Mouse (Mus musculus) limb, embryonic 11.5 days (tissue): ENCODE data around the gene 1110002E22Rik. TPM values are rescaled to one million over a fixed set of nuclear protein-coding genes. Genes with fewer than 3 reads are reported as not detected.

Experiments used
- ATAC-seq: fragments of 200-750 bp; cut with Nextera tagmentation; 2 replicates; pipeline ENCODE4 v1.8.0; 2017; ENCODE audit warnings: low read depth; ENCODE audit not compliant: insufficient number of reproducible peaks, low FRiP score, low TSS enrichment
- DNase-seq: peaks from one replicate; pipeline ENCODE4 v3.0.0-alpha.2; 2015; ENCODE audit warnings: low spot score
- H3K27ac ChIP-seq: fragments of 300-500 bp; sonication (generic); replicated peaks from 2 replicates; pipeline ENCODE4 v1.5.1; 2014; ENCODE audit warnings: low read depth, mild to moderate bottlenecking, low read length
- H3K27me3 ChIP-seq: fragments of 300-500 bp; sonication (generic); 2 replicates; pipeline ENCODE4 v1.6.1; 2014; ENCODE audit warnings: mild to moderate bottlenecking, low read length, mixed read lengths; ENCODE audit not compliant: control insufficient read depth, insufficient read depth
- H3K36me3 ChIP-seq: fragments of 300-500 bp; sonication (generic); 2 replicates; pipeline ENCODE4 v1.6.1; 2014; ENCODE audit warnings: mild to moderate bottlenecking, low read length, moderate library complexity, mixed read lengths; ENCODE audit not compliant: control insufficient read depth, insufficient read depth
- H3K4me1 ChIP-seq: fragments of 300-500 bp; sonication (generic); 2 replicates; pipeline ENCODE4 v1.6.1; 2014; ENCODE audit warnings: low read length, mixed read lengths; ENCODE audit not compliant: control insufficient read depth, insufficient read depth
- H3K4me2 ChIP-seq: fragments of 300-500 bp; sonication (generic); 2 replicates; pipeline ENCODE4 v1.6.1; 2014; ENCODE audit warnings: low read depth, mild to moderate bottlenecking, moderate library complexity; ENCODE audit not compliant: severe bottlenecking
- H3K4me3 ChIP-seq: fragments of 300-500 bp; sonication (generic); 2 replicates; pipeline ENCODE4 v1.5.1; 2014; ENCODE audit warnings: low read depth, low read length
- H3K9ac ChIP-seq: fragments of 300-500 bp; sonication (generic); 2 replicates; pipeline ENCODE4 v1.6.1; 2014; ENCODE audit warnings: mild to moderate bottlenecking, low read length
- H3K9me3 ChIP-seq: fragments of 300-500 bp; sonication (generic); 2 replicates; pipeline ENCODE4 v1.6.1; 2016; ENCODE audit warnings: low read length; ENCODE audit not compliant: control insufficient read depth
- WGBS: fragments of 180-500 bp; shearing (Covaris S2); extraction: QIAGEN DNeasy Blood & Tissue Kit; methylation state at CpG from one replicate; pipeline ENCODE4 v1.1.7; 2014; 5-methylcytosine and 5-hydroxymethylcytosine counted together
- polyA plus RNA-seq: library from polyadenylated mRNA; unstranded; fragments of >200 nt; fragmentation: Nextera tagmentation; extraction: Ambion mirVana; gene quantifications from 2 replicates; pipeline ENCODE4 v1.2.1, GENCODE M21; 2014

Gene 1110002E22Rik
- polyA plus RNA-seq, 1 experiment from 2014 or later: 0.16 TPM

DNA sequence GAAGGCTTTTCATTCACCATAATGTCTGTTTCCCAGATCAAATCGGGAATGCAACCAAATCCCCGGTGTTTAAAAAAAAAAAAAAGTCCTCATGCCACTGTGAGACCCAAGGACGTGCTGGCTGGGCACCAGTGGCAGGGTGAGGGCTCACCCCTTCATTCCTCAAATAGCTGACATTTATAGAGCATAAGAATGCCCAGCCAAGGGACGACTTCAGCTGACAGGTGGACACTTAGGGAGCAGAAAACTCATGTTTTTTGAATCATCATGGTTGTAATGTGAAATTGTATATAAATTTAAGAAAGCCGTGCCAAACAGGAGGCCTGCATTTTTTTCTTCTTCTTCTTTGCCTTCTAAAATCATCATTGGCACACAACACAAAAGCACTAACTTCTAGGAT, 40.2 kb downstream of the 1110002E22Rik start:
- no peak for DNase-seq
- no peak overlapping the region for H3K4me3 ChIP-seq
- no peaks in the 10 kb centered on the region for H3K36me3 ChIP-seq
- H3K27ac ChIP-seq: no peak overlapping the region
- H3K9me3 ChIP-seq: no peaks in the 10 kb centered on the region
- WGBS: 80% methylated on average over 5 of the region's 5 CpGs
- no peaks in the 10 kb centered on the region for H3K27me3 ChIP-seq
- no peak overlapping the region for H3K4me2 ChIP-seq
- ATAC-seq: no peak
- no peaks in the 10 kb centered on the region for H3K4me1 ChIP-seq
- no peak overlapping the region for H3K9ac ChIP-seq

DNA sequence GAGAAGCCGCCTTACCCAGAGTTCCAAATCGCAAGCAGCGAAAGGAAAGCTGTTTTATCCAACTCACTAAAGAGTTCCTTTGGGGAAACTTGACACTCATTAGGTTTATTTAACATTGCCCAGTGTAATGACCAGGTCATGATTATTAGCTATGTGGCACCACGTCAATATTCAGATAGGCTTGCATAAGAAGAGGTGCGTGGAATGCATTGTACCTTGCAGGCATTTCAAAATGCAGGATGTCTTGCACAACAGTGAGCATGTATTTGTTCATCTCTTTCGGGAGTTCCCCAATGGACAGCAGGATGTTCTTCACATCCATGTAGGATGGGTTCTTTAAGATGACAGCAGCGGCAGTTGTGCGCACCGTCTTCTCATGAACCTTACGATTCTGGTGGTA, 42.0 kb downstream of the 1110002E22Rik start:
- 95% methylated on average over 10 of the region's 10 CpGs for WGBS
- no peak overlapping the region for H3K4me3 ChIP-seq
- no peaks in the 10 kb centered on the region for H3K4me1 ChIP-seq
- no peak overlapping the region for H3K27ac ChIP-seq
- H3K9ac ChIP-seq: no peak overlapping the region
- H3K4me2 ChIP-seq: no peak overlapping the region
- H3K27me3 ChIP-seq: no peaks in the 10 kb centered on the region
- no peaks in the 10 kb centered on the region for H3K36me3 ChIP-seq
- ATAC-seq: no peak
- H3K9me3 ChIP-seq: no peaks in the 10 kb centered on the region
- no peak for DNase-seq

DNA sequence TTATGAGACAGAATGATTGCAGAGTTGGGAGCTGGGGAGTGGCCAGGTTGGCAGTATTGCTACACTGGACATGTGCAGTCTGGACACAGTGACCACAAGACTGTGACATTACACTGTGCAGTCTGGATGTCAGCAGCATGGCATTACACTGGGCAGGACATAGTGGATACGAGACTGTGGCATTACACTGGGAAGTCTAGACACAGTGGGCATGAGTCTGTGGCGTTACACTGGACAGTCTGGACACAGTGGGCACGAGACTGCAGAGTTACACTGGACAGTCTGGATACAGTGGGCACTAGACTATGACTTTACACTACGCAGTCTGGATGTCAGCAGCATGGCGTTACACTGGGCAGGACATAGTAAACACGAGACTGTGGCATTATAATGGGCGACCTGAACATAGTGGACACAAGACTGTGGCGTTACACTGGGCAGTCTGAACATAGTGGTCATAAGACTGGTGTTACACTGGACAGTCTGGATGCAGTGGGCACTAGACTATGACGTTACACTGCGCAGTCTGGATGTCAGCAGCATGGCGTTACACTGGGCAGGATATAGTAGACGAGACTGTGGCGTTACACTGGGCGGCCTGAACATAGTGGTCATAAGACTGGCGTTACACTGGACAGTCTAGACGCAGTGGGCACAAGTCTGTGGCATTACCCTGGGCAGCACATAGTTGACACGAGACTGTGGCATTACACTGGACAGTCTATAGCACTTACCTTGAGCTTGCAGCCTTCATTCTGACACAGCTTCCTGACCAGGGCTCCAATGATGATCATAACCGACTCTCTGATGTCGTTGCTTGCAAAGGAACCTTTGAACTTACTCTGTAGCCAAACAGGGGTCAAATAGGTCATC, 46.3 kb downstream of the 1110002E22Rik start:
- Histone ChIP-seq H3K27ac (no peak overlapping the region), H3K9me3 (no peaks in the 10 kb centered on the region), H3K36me3 (no peaks in the 10 kb centered on the region), H3K4me1 (no peaks in the 10 kb centered on the region), H3K4me2 (no peak overlapping the region), H3K9ac (no peak overlapping the region), H3K4me3 (no peak overlapping the region), H3K27me3 (no peaks in the 10 kb centered on the region)
- peak; percentile 60; the same call in 1 of the 2 replicates for ATAC-seq
- no peak for DNase-seq
- 91% methylated on average over 19 of the region's 19 CpGs for WGBS

DNA sequence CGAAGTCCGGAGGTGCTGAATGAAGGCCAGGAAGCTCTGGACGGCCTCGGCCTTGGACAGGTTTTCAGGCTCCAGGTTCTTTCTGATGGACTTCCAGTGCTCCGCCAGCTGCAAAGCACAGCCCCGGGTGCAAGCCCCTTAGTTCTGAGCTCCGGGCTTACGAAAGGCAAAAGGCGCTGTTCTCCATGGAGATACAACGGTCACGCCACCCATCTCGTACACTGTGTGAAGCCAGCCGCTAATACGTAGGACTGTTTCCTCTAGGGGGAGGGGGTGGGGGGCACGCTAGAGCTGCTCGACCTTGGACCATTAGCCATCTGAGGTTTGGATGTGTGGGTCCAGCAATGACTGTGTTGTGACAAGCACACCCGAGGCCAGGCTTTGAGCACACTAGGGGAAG, 49.3 kb downstream of the 1110002E22Rik start:
- no peak overlapping the region for H3K4me2 ChIP-seq
- DNase-seq: no peak
- H3K4me3 ChIP-seq: no peak overlapping the region
- no peaks in the 10 kb centered on the region for H3K36me3 ChIP-seq
- H3K9me3 ChIP-seq: no peaks in the 10 kb centered on the region
- WGBS: 88% methylated on average over 17 of the region's 17 CpGs
- ATAC-seq: no peak
- no peak overlapping the region for H3K27ac ChIP-seq
- H3K27me3 ChIP-seq: no peaks in the 10 kb centered on the region
- no peaks in the 10 kb centered on the region for H3K4me1 ChIP-seq
- H3K9ac ChIP-seq: no peak overlapping the region

DNA sequence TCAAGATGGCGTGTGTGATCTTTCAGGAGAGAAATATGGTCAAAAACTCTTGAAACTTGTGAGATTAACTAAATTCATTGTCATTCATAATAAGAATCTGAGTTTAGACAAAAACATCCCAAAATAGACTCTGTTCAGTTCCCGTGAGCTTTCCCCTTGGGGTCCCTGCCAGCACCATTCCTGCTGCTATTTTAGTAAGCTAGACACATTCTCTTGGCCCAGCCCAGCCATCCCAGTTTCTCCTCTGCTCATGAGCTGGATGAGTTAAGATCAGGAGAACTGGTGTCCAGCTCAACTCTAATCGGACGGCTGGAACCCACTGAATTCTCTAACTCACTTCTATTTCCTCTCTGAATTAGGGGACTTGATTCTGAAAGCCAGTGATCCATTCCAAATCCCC, 52.0 kb downstream of the 1110002E22Rik start:
- Histone ChIP-seq H3K9me3 (no peaks in the 10 kb centered on the region), H3K27ac (no peak overlapping the region), H3K4me3 (no peak overlapping the region), H3K4me2 (no peak overlapping the region), H3K4me1 (no peaks in the 10 kb centered on the region), H3K27me3 (no peaks in the 10 kb centered on the region), H3K9ac (no peak overlapping the region), H3K36me3 (no peaks in the 10 kb centered on the region)
- ATAC-seq (no peak), DNase-seq (no peak)
- 93% methylated on average over 4 of the region's 4 CpGs for WGBS

DNA sequence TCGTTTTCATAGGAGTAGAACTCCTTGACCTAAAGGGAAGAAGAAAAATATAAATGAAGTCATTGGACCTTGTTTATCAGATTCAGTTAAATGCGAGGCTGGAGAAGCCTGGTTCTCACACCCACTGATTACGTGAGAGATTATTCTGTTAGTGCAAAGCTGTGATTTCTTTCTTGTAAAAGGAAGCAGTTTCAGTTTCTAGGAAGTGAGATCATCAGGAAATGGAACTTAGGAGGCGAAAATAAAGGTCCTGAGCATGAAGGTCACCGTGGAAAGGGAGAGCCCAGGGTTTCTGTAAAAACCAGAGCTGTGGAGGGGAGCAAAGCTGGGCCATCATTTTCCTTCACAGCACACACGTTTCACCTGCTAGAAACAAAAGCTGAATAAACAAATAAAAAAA, 53.5 kb downstream of the 1110002E22Rik start:
- ATAC-seq (no peak), DNase-seq (no peak)
- Histone ChIP-seq H3K27me3 (no peaks in the 10 kb centered on the region), H3K4me2 (no peak overlapping the region), H3K4me3 (no peak overlapping the region), H3K36me3 (no peaks in the 10 kb centered on the region), H3K9me3 (no peaks in the 10 kb centered on the region), H3K27ac (no peak overlapping the region), H3K9ac (no peak overlapping the region), H3K4me1 (no peaks in the 10 kb centered on the region)
- WGBS: 81% methylated on average over 6 of the region's 6 CpGs

DNA sequence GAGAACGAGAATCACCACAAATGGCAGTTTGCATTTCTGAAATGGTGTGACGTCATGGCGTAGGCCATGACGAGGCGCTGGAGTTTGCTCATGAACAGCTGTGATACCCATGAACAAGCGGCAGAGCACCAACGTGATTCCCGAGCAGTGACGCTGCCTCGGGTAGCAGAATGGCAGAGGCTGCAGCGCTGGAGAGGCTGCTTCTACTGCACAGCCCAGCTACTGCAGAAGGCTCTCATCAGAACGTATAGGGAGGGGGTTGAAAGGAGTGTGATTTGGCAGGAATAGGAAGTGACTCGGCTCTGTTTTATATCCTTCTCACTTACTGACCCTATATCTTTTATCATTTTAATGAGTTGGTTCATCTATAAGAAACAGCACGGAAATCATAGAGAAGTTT, 54.0 kb downstream of the 1110002E22Rik start:
- no peaks in the 10 kb centered on the region for H3K4me1 ChIP-seq
- ATAC-seq: no peak
- H3K9me3 ChIP-seq: no peaks in the 10 kb centered on the region
- WGBS: 76% methylated on average over 14 of the region's 14 CpGs
- no peaks in the 10 kb centered on the region for H3K27me3 ChIP-seq
- H3K9ac ChIP-seq: no peak overlapping the region
- no peak overlapping the region for H3K4me3 ChIP-seq
- H3K4me2 ChIP-seq: no peak overlapping the region
- DNase-seq: no peak
- no peaks in the 10 kb centered on the region for H3K36me3 ChIP-seq
- H3K27ac ChIP-seq: no peak overlapping the region

DNA sequence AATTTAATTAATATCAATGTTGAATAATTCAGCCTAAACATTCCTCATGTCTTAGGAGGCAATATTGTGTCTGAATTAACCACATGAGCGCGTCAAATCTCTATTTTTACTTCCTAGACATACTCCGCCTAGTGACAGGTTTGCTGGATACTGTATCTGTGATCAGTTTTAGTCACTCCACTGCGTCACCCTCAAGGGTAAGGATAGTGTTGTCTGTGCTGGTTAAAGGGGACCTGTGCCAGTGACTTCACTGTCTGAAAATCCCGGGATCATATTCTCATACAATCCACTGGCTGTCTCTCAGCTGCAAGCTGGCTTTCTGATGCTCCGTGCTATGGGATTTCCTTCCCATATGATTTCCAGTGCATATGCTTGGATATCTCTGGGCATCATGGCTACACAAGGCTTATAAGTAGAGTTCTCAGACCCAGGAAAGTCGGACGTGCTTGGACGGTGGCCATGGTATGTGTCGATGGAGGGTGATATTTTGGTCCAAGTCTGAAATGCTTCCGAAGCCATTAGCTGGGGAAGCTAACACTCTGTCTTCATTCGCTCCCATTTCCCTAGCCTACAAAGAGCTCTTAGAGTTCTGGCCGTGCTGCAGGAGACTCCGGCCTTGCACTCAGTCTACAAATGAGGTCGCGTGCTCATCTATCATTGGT, 54.7 kb downstream of the 1110002E22Rik start:
- Histone ChIP-seq H3K9me3 (no peaks in the 10 kb centered on the region), H3K27ac (no peak overlapping the region), H3K4me3 (no peak overlapping the region), H3K4me2 (no peak overlapping the region), H3K4me1 (no peaks in the 10 kb centered on the region), H3K27me3 (no peaks in the 10 kb centered on the region), H3K36me3 (no peaks in the 10 kb centered on the region), H3K9ac (no peak overlapping the region)
- DNase-seq (no peak), ATAC-seq (no peak)
- WGBS: 92% methylated on average over 16 of the region's 16 CpGs
